Mouse (Mus musculus): ENCODE data around the gene Usmg5. TPM values are rescaled to one million over a fixed set of nuclear protein-coding genes. Genes with fewer than 3 reads are reported as not detected.
A peak's percentile ranks its signal among the peaks of the same experiment; 100 is the strongest.

Gene Usmg5
- polyA plus RNA-seq, 1 experiment from 2014 or later: 1,042 TPM

GRCm38 (mm10) chr19:47104641-47105271 lies 14.3 kb upstream of the Usmg5 start:
- DNase-seq (ENCODE audit: extremely low spot score, low spot score): no peak
- no peaks in the 10 kb centered on the region for H3K27me3 ChIP-seq (ENCODE audit: poor library complexity, severe bottlenecking)
- H3K4me1 ChIP-seq: no peaks in the 10 kb centered on the region
- no peak overlapping the region for H3K27ac ChIP-seq
- H3K9me3 ChIP-seq: no peaks in the 10 kb centered on the region
- peaks cover 100% of the 10 kb centered on the region for H3K36me3 ChIP-seq (replicated peaks)
- 93% methylated on average over 9 of the region's 9 CpGs for WGBS
- H3K4me3 ChIP-seq: no peak overlapping the region

- no peak overlapping the region for H3K27ac ChIP-seq
- H3K9me3 ChIP-seq: no peaks in the 10 kb centered on the region
- no peaks in the 10 kb centered on the region for H3K27me3 ChIP-seq (ENCODE audit: poor library complexity, severe bottlenecking)
- no peaks in the 10 kb centered on the region for H3K4me1 ChIP-seq
- 95% methylated on average over 5 of the region's 5 CpGs for WGBS
- no peak for DNase-seq (ENCODE audit: extremely low spot score, low spot score)
- H3K4me3 ChIP-seq: no peak overlapping the region
- peaks cover 100% of the 10 kb centered on the region for H3K36me3 ChIP-seq (replicated peaks)
Measured at GRCm38 (mm10) chr19:47101080-47101479, 10.6 kb upstream of the Usmg5 start.

- Histone ChIP-seq H3K36me3 (replicated peaks) (peaks cover 59% of the 10 kb centered on the region), H3K4me3 (peak overlapping the region; percentile 89), H3K27ac (peak overlapping the region; percentile 91), H3K27me3 (ENCODE audit: poor library complexity, severe bottlenecking) (no peaks in the 10 kb centered on the region), H3K4me1 (peaks cover 29% of the 10 kb centered on the region), H3K9me3 (no peaks in the 10 kb centered on the region)
- DNase-seq (ENCODE audit: extremely low spot score, low spot score): no peak
- 3% methylated on average over 36 of the region's 36 CpGs for WGBS
Measured at GRCm38 (mm10) chr19:47089718-47090525, 525 bp downstream of the Usmg5 start.

- H3K27ac ChIP-seq: no peak overlapping the region
Measured at GRCm38 (mm10) chr19:47088226-47088625, 2.2 kb downstream of the Usmg5 start.

GRCm38 (mm10) chr19:47067924-47068611 lies 22.4 kb downstream of the Usmg5 start:
- H3K4me3 ChIP-seq: peak overlapping the region; percentile 99
- H3K27me3 ChIP-seq (ENCODE audit: poor library complexity, severe bottlenecking): no peaks in the 10 kb centered on the region
- no peaks in the 10 kb centered on the region for H3K9me3 ChIP-seq
- under 1% methylated on average over 66 of the region's 72 CpGs for WGBS
- peaks cover 26% of the 10 kb centered on the region for H3K36me3 ChIP-seq (replicated peaks)
- peak overlapping the region; percentile 95 for H3K27ac ChIP-seq
- DNase-seq (ENCODE audit: extremely low spot score, low spot score): peak; percentile 85
- peaks cover 14% of the 10 kb centered on the region for H3K4me1 ChIP-seq

More at GRCm38 (mm10) chr19:47088226-47088625, 2.2 kb downstream of the Usmg5 start:
- Histone ChIP-seq H3K4me1 (peaks cover 29% of the 10 kb centered on the region), H3K27me3 (ENCODE audit: poor library complexity, severe bottlenecking) (no peaks in the 10 kb centered on the region), H3K36me3 (replicated peaks) (peaks cover 59% of the 10 kb centered on the region), H3K4me3 (no peak overlapping the region), H3K9me3 (no peaks in the 10 kb centered on the region)
- DNase-seq (ENCODE audit: extremely low spot score, low spot score): no peak
- WGBS: 93% methylated on average over 3 of the region's 3 CpGs

- DNase-seq (ENCODE audit: extremely low spot score, low spot score): peak; percentile 97
- Histone ChIP-seq H3K4me1 (peaks cover 14% of the 10 kb centered on the region), H3K36me3 (replicated peaks) (peaks cover 18% of the 10 kb centered on the region), H3K9me3 (no peaks in the 10 kb centered on the region), H3K27ac (peak within 1 kb of the TSS; percentile 95), H3K4me3 (peak within 1 kb of the TSS; percentile 99), H3K27me3 (ENCODE audit: poor library complexity, severe bottlenecking) (no peaks in the 10 kb centered on the region)
- 11% methylated on average over 49 of the region's 49 CpGs for WGBS
Measured at GRCm38 (mm10) chr19:47067096-47067882, 23.2 kb downstream of the Usmg5 start, which contains the start of gene Taf5. TSS of gene Taf5 (plus strand) at chr19:47067746.

- DNase-seq (ENCODE audit: extremely low spot score, low spot score): no peak
- WGBS: 97% methylated on average over 3 of the region's 3 CpGs
Measured at GRCm38 (mm10) chr19:47065860-47066259, 24.6 kb downstream of the Usmg5 start.

GRCm38 (mm10) chr19:47057684-47058083 lies 32.8 kb downstream of the Usmg5 start:
- no peak overlapping the region for H3K4me3 ChIP-seq
- no peaks in the 10 kb centered on the region for H3K27me3 ChIP-seq (ENCODE audit: poor library complexity, severe bottlenecking)
- no peak overlapping the region for H3K27ac ChIP-seq
- no peaks in the 10 kb centered on the region for H3K4me1 ChIP-seq
- no peaks in the 10 kb centered on the region for H3K36me3 ChIP-seq (replicated peaks)
- 48% methylated on average over 1 of the region's 1 CpGs for WGBS
- no peaks in the 10 kb centered on the region for H3K9me3 ChIP-seq
- DNase-seq (ENCODE audit: extremely low spot score, low spot score): no peak

More at GRCm38 (mm10) chr19:47065860-47066259, 24.6 kb downstream of the Usmg5 start:
- H3K4me1 ChIP-seq: peaks cover 14% of the 10 kb centered on the region
- H3K9me3 ChIP-seq: no peaks in the 10 kb centered on the region
- H3K36me3 ChIP-seq (replicated peaks): peaks cover 4% of the 10 kb centered on the region
- H3K4me3 ChIP-seq: no peak overlapping the region
- no peaks in the 10 kb centered on the region for H3K27me3 ChIP-seq (ENCODE audit: poor library complexity, severe bottlenecking)
- H3K27ac ChIP-seq: no peak overlapping the region

GRCm38 (mm10) chr19:47053471-47053870 lies 37.0 kb downstream of the Usmg5 start:
- peaks cover 23% of the 10 kb centered on the region for H3K4me1 ChIP-seq
- 88% methylated on average over 4 of the region's 4 CpGs for WGBS

GRCm38 (mm10) chr19:47052927-47053326 lies 37.5 kb downstream of the Usmg5 start:
- no peak for DNase-seq (ENCODE audit: extremely low spot score, low spot score)
- Histone ChIP-seq H3K4me1 (peaks cover 27% of the 10 kb centered on the region), H3K27ac (no peak overlapping the region), H3K4me3 (no peak overlapping the region), H3K27me3 (ENCODE audit: poor library complexity, severe bottlenecking) (no peaks in the 10 kb centered on the region), H3K9me3 (no peaks in the 10 kb centered on the region), H3K36me3 (replicated peaks) (peaks cover 6% of the 10 kb centered on the region)
- 86% methylated on average over 4 of the region's 4 CpGs for WGBS

More at GRCm38 (mm10) chr19:47053471-47053870, 37.0 kb downstream of the Usmg5 start:
- no peak overlapping the region for H3K4me3 ChIP-seq
- no peaks in the 10 kb centered on the region for H3K27me3 ChIP-seq (ENCODE audit: poor library complexity, severe bottlenecking)
- H3K36me3 ChIP-seq (replicated peaks): peaks cover under 1% of the 10 kb centered on the region; the same call in 1 of the 2 replicates
- H3K9me3 ChIP-seq: no peaks in the 10 kb centered on the region
- DNase-seq (ENCODE audit: extremely low spot score, low spot score): no peak
- no peak overlapping the region for H3K27ac ChIP-seq

- peak within 1 kb of the TSS; percentile 88 for H3K4me3 ChIP-seq
Measured at GRCm38 (mm10) chr19:47050271-47051032, 40.0 kb downstream of the Usmg5 start, which contains the start of gene Pcgf6. TSS of gene Pcgf6 (minus strand) at chr19:47050906.

More at GRCm38 (mm10) chr19:47050271-47051032, 40.0 kb downstream of the Usmg5 start, which contains the start of gene Pcgf6:
- DNase-seq (ENCODE audit: extremely low spot score, low spot score): peak; percentile 85
- H3K27ac ChIP-seq: peak within 1 kb of the TSS; percentile 97
- no peaks in the 10 kb centered on the region for H3K27me3 ChIP-seq (ENCODE audit: poor library complexity, severe bottlenecking)
- WGBS: under 1% methylated on average over 75 of the region's 75 CpGs
- H3K36me3 ChIP-seq (replicated peaks): peaks cover 30% of the 10 kb centered on the region
- peaks cover 27% of the 10 kb centered on the region for H3K4me1 ChIP-seq
- H3K9me3 ChIP-seq: no peaks in the 10 kb centered on the region
